Mouse (Mus musculus): Measurements from ENCODE around the gene Ywhag. TPM values are rescaled to one million over a fixed set of nuclear protein-coding genes. Genes with fewer than 3 reads are reported as not detected.

Ywhag gene
- polyA plus RNA-seq, 1 experiment = 56.5 TPM

- Histone ChIP-seq H3K36me3 (ENCODE audit: control insufficient read depth, insufficient read depth, low read length) (no peaks in the 10 kb centered on the region), H3K27ac (ENCODE audit: control insufficient read depth, insufficient read depth, low read length) (no peak overlapping the region), H3K4me1 (replicated peaks; ENCODE audit: control insufficient read depth, insufficient read depth, low read length) (no peaks in the 10 kb centered on the region), H3K4me3 (ENCODE audit: control insufficient read depth, insufficient read depth, low read length) (no peak overlapping the region), H3K27me3 (ENCODE audit: control insufficient read depth, insufficient read depth, low read length) (no peaks in the 10 kb centered on the region)
- no peak for DNase-seq
- WGBS = 85% methylated on average over 7 of the region's 7 CpGs
- TF ChIP-seq CTCF (IDR thresholded peaks at IDR 0.05; ENCODE audit: borderline replicate concordance, control insufficient read depth, extremely low read depth, insufficient read depth, low read length, poor library complexity) = no peak
- TF ChIP-seq POLR2A (IDR thresholded peaks at IDR 0.05; ENCODE audit: control insufficient read depth, extremely low read depth, insufficient read depth, low read length, poor library complexity) = no peak
Observed at GRCm38 (mm10) chr5:135971876-135972275, 37.5 kb upstream of the Ywhag start.

- TF ChIP-seq POLR2A (IDR thresholded peaks at IDR 0.05; ENCODE audit: control insufficient read depth, extremely low read depth, insufficient read depth, low read length, poor library complexity) = no peak
- no peak for TF ChIP-seq CTCF (IDR thresholded peaks at IDR 0.05; ENCODE audit: borderline replicate concordance, control insufficient read depth, extremely low read depth, insufficient read depth, low read length, poor library complexity)
- no peaks in the 10 kb centered on the region for H3K36me3 ChIP-seq (ENCODE audit: control insufficient read depth, insufficient read depth, low read length)
- no peak overlapping the region for H3K4me3 ChIP-seq (ENCODE audit: control insufficient read depth, insufficient read depth, low read length)
- H3K27me3 ChIP-seq (ENCODE audit: control insufficient read depth, insufficient read depth, low read length) = no peaks in the 10 kb centered on the region
- H3K27ac ChIP-seq (ENCODE audit: control insufficient read depth, insufficient read depth, low read length) = no peak overlapping the region
- 89% methylated on average over 6 of the region's 6 CpGs for WGBS
- DNase-seq = no peak
- H3K4me1 ChIP-seq (replicated peaks; ENCODE audit: control insufficient read depth, insufficient read depth, low read length) = peaks cover 4% of the 10 kb centered on the region; the same call in 1 of the 2 replicates
Observed at GRCm38 (mm10) chr5:135970247-135970646, 35.8 kb upstream of the Ywhag start.

DNA sequence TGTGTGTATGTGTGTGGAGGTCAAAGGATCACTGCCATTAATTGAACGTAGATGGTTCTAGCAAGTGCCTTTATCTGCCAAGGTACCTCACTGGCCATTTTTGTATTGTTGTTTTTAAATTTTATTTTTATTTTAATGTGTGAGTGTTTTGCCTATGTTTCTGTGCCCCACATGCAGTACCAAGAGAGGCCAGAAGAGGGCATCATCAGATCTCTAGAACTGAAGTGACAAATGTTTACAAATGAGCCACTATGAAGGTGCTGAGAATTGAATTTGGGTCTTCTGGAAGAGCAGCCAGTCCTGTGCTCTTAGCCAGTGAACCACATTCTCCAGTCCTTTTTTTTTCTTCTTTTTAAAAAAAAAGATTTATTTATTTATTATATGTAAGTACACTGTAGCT is 34.4 kb upstream of the Ywhag start:
- H3K27ac ChIP-seq (ENCODE audit: control insufficient read depth, insufficient read depth, low read length) = no peak overlapping the region
- peak; percentile 70 for DNase-seq
- 73% methylated on average over 1 of the region's 1 CpGs for WGBS
- H3K4me3 ChIP-seq (ENCODE audit: control insufficient read depth, insufficient read depth, low read length) = no peak overlapping the region
- TF ChIP-seq POLR2A (IDR thresholded peaks at IDR 0.05; ENCODE audit: control insufficient read depth, extremely low read depth, insufficient read depth, low read length, poor library complexity) (no peak), CTCF (IDR thresholded peaks at IDR 0.05; ENCODE audit: borderline replicate concordance, control insufficient read depth, extremely low read depth, insufficient read depth, low read length, poor library complexity) (no peak)
- H3K4me1 ChIP-seq (replicated peaks; ENCODE audit: control insufficient read depth, insufficient read depth, low read length) = peaks cover 4% of the 10 kb centered on the region; the same call in 1 of the 2 replicates
- no peaks in the 10 kb centered on the region for H3K27me3 ChIP-seq (ENCODE audit: control insufficient read depth, insufficient read depth, low read length)
- no peaks in the 10 kb centered on the region for H3K36me3 ChIP-seq (ENCODE audit: control insufficient read depth, insufficient read depth, low read length)

- Histone ChIP-seq H3K4me1 (replicated peaks; ENCODE audit: control insufficient read depth, insufficient read depth, low read length) (peaks cover 10% of the 10 kb centered on the region), H3K27ac (ENCODE audit: control insufficient read depth, insufficient read depth, low read length) (no peak overlapping the region), H3K36me3 (ENCODE audit: control insufficient read depth, insufficient read depth, low read length) (no peaks in the 10 kb centered on the region), H3K27me3 (ENCODE audit: control insufficient read depth, insufficient read depth, low read length) (no peaks in the 10 kb centered on the region), H3K4me3 (ENCODE audit: control insufficient read depth, insufficient read depth, low read length) (no peak overlapping the region)
- WGBS = 70% methylated on average over 9 of the region's 9 CpGs
- peak; percentile 35 for DNase-seq
- TF ChIP-seq CTCF (IDR thresholded peaks at IDR 0.05; ENCODE audit: borderline replicate concordance, control insufficient read depth, extremely low read depth, insufficient read depth, low read length, poor library complexity) (peak; percentile 74; the same call in 1 of the 2 replicates), POLR2A (IDR thresholded peaks at IDR 0.05; ENCODE audit: control insufficient read depth, extremely low read depth, insufficient read depth, low read length, poor library complexity) (no peak)
Observed at GRCm38 (mm10) chr5:135966866-135967265, 32.5 kb upstream of the Ywhag start.

GRCm38 (mm10) chr5:135965501-135965930 is 31.1 kb upstream of the Ywhag start:
- DNase-seq = no peak
- Histone ChIP-seq H3K27ac (ENCODE audit: control insufficient read depth, insufficient read depth, low read length) (no peak overlapping the region), H3K27me3 (ENCODE audit: control insufficient read depth, insufficient read depth, low read length) (no peaks in the 10 kb centered on the region), H3K4me3 (ENCODE audit: control insufficient read depth, insufficient read depth, low read length) (no peak overlapping the region), H3K4me1 (replicated peaks; ENCODE audit: control insufficient read depth, insufficient read depth, low read length) (peaks cover 20% of the 10 kb centered on the region), H3K36me3 (ENCODE audit: control insufficient read depth, insufficient read depth, low read length) (no peaks in the 10 kb centered on the region)
- 43% methylated on average over 24 of the region's 24 CpGs for WGBS
- no peak for TF ChIP-seq POLR2A (IDR thresholded peaks at IDR 0.05; ENCODE audit: control insufficient read depth, extremely low read depth, insufficient read depth, low read length, poor library complexity)
- TF ChIP-seq CTCF (IDR thresholded peaks at IDR 0.05; ENCODE audit: borderline replicate concordance, control insufficient read depth, extremely low read depth, insufficient read depth, low read length, poor library complexity) = no peak

DNA sequence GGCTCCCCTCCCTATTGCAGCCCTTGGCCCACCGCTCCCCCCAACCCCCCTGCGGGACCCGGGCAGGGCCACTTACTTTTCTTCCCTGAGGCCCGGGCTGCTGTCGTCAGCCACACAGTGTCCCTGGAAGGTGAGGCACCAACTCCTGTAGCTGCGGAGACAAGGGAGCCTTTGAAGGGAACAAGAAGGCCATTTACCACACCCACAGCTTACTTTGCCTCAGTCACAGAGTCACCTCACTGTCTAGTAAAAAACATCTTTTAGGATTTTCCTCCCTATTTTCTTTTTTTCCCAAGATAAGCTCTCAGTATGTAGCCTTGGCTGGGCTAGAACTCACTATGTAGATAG is 28.8 kb upstream of the Ywhag start:
- TF ChIP-seq POLR2A (IDR thresholded peaks at IDR 0.05; ENCODE audit: control insufficient read depth, extremely low read depth, insufficient read depth, low read length, poor library complexity) (no peak), CTCF (IDR thresholded peaks at IDR 0.05; ENCODE audit: borderline replicate concordance, control insufficient read depth, extremely low read depth, insufficient read depth, low read length, poor library complexity) (no peak)
- Histone ChIP-seq H3K27me3 (ENCODE audit: control insufficient read depth, insufficient read depth, low read length) (no peaks in the 10 kb centered on the region), H3K4me3 (ENCODE audit: control insufficient read depth, insufficient read depth, low read length) (peak overlapping the region; percentile 45), H3K36me3 (ENCODE audit: control insufficient read depth, insufficient read depth, low read length) (no peaks in the 10 kb centered on the region), H3K27ac (ENCODE audit: control insufficient read depth, insufficient read depth, low read length) (peak overlapping the region; percentile 11; the same call in 1 of the 2 replicates), H3K4me1 (replicated peaks; ENCODE audit: control insufficient read depth, insufficient read depth, low read length) (peaks cover 20% of the 10 kb centered on the region)
- WGBS = 7% methylated on average over 6 of the region's 6 CpGs
- DNase-seq = no peak
